Mouse (Mus musculus): Measurements from ENCODE around the gene Usp12.

DNA sequence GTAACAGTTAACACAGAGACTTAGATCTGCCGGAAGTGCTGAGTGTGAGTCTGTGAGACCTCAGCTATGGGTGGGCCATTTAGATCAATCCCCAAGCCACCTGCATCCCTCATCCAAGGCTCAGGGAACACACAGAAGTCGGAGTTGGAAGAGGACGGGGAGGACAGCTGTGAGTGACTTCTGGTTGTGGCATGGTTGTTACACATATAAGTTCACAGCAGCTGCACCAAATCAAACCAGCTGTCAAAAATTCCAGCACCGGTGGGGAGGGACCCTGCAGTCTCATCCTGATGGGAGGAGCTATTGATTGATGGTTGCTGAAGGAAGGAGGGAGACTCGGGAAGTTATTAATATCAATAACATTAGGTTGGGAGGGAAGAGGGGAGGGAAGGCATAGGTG, 99.3 kb downstream of the Usp12 start:
- TF ChIP-seq CTCF (conservative IDR thresholded peaks at IDR 0.05; ENCODE audit: low read length), result no peak
- TF ChIP-seq NANOG (IDR thresholded peaks at IDR 0.05; ENCODE audit: borderline replicate concordance, low read length), result no peak
